Mouse (Mus musculus) adrenal gland, postnatal 14 days (tissue): Measurements from ENCODE around the gene Gng5. TPM values are rescaled to one million over a fixed set of nuclear protein-coding genes. Genes with fewer than 3 reads are reported as not detected.

Experiments used
- DNase-seq: peaks from one replicate; pipeline ENCODE4 v3.0.0; 2021; ENCODE audit warnings: mixed read lengths
- total RNA-seq: library from RNA; stranded (reverse); gene quantifications from 2 replicates; pipeline ENCODE4 v1.2.3, GENCODE M21; 2021

The Gng5 gene
- total RNA-seq, 1 experiment from 2014 or later, result 286 TPM

- DNase-seq, result no peak
Measured at GRCm38 (mm10) chr3:146540521-146541273, 41.1 kb downstream of the Gng5 start.

GRCm38 (mm10) chr3:146543632-146544031, 44.0 kb downstream of the Gng5 start:
- DNase-seq, result no peak

GRCm38 (mm10) chr3:146554816-146555215, 55.2 kb downstream of the Gng5 start:
- DNase-seq, result no peak

Other genes with a start within 250 kb of the Gng5 start
- gene Ssx2ip, start 95.2 kb upstream of the Gng5 start, total RNA-seq, result 10.4 and 10.5 TPM in 2 replicates
- gene Ctbs, start 50.0 kb upstream of the Gng5 start, total RNA-seq, result 9.6 and 9.8 TPM in 2 replicates
- gene Spata1, start 54 bp upstream of the Gng5 start, total RNA-seq, result 2.4 and 3.4 TPM in 2 replicates
- 29.9 and 37.0 TPM in 2 replicates for gene Rpf1, start 21.6 kb downstream of the Gng5 start, total RNA-seq
- gene Uox, start 70.6 kb downstream of the Gng5 start, total RNA-seq, result 4.5 and 109 TPM in 2 replicates
- gene Dnase2b, start 115.8 kb downstream of the Gng5 start, total RNA-seq, result 1.3 TPM in 1 of 2 replicates, not detected in the other
- not detected in 2 replicates for gene 4930503B20Rik, start 151.5 kb downstream of the Gng5 start, total RNA-seq
- gene Samd13, start 185.8 kb downstream of the Gng5 start, total RNA-seq, result 0.82 and 0.83 TPM in 2 replicates